Mouse (Mus musculus) forebrain, embryonic 16.5 days (tissue): ENCODE data around the gene Fam71f1. TPM values are rescaled to one million over a fixed set of nuclear protein-coding genes. Genes with fewer than 3 reads are reported as not detected.

ENCODE experiments used
- ATAC-seq: fragments of 200-750 bp; cut with Nextera tagmentation; 2 replicates; pipeline ENCODE4 v1.8.0; 2017; ENCODE audit warnings: mild to moderate bottlenecking, moderate library complexity
- H3K27ac ChIP-seq: fragments of 300-500 bp; sonication (generic); 2 replicates; pipeline ENCODE4 v1.5.1; 2014; ENCODE audit warnings: low read length, control low read depth
- H3K27me3 ChIP-seq: fragments of 300-500 bp; sonication (generic); replicated peaks from 2 replicates; pipeline ENCODE4 v1.6.1; 2014; ENCODE audit warnings: low read length; ENCODE audit not compliant: control insufficient read depth, insufficient read depth
- H3K36me3 ChIP-seq: fragments of 300-500 bp; sonication (generic); 2 replicates; pipeline ENCODE4 v1.6.1; 2014; ENCODE audit not compliant: control insufficient read depth, insufficient read depth
- H3K4me1 ChIP-seq: fragments of 300-500 bp; sonication (generic); replicated peaks from 2 replicates; pipeline ENCODE4 v1.6.1; 2014; ENCODE audit warnings: low read length; ENCODE audit not compliant: control insufficient read depth, insufficient read depth
- H3K4me2 ChIP-seq: fragments of 300-500 bp; sonication (generic); 2 replicates; pipeline ENCODE4 v1.6.1; 2014; ENCODE audit warnings: mild to moderate bottlenecking, low read length, control low read depth
- H3K4me3 ChIP-seq: fragments of 300-500 bp; sonication (generic); replicated peaks from 2 replicates; pipeline ENCODE4 v1.5.1; 2014; ENCODE audit warnings: mild to moderate bottlenecking, low read length, control low read depth
- H3K9ac ChIP-seq: fragments of 300-500 bp; sonication (generic); replicated peaks from 2 replicates; pipeline ENCODE4 v1.6.1; 2014; ENCODE audit warnings: low read depth, low read length, control low read depth
- H3K9me3 ChIP-seq: fragments of 300-500 bp; sonication (generic); 2 replicates; pipeline ENCODE4 v1.6.1; 2016; ENCODE audit warnings: low read length; ENCODE audit not compliant: control insufficient read depth
- WGBS: fragments of 180-500 bp; shearing (Covaris S2); extraction: QIAGEN DNeasy Blood & Tissue Kit; methylation state at CpG from one replicate; pipeline ENCODE4 v1.1.7; 2014; 5-methylcytosine and 5-hydroxymethylcytosine counted together
- polyA plus RNA-seq: library from polyadenylated mRNA; unstranded; fragments of >200 nt; fragmentation: Nextera tagmentation; extraction: Ambion mirVana; gene quantifications from 2 replicates; pipeline ENCODE4 v1.2.1, GENCODE M21; 2015

The Fam71f1 gene
- polyA plus RNA-seq, 1 experiment from 2014 or later: not detected

DNA sequence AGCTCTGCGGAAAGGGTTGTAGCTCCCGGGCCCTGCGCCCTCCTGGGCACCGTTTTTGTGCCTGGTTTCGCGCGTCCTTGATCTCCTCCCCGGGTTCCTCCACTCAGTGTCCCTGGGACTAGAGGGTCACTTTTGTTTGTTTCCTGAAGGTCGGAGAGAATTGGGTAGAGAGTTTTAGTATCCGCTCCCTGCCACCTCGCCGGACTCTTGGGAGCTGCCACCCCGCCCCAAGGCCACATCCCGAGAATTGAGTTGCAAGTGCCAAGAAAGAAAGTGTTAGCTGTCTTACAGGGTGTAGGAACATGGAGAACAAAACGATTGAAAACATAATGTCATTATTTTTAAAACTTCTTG lies 29.4 kb downstream of the Fam71f1 start:
- Histone ChIP-seq H3K27me3 (0 out of 2 replicates have a peak, but pooled peaks cover under 1% of the 10 kb centered on the region), H3K4me1 (peaks cover 19% of the 10 kb centered on the region), H3K9me3 (no peaks in the 10 kb centered on the region), H3K27ac (peak overlapping the region; percentile 74), H3K36me3 (no peaks in the 10 kb centered on the region), H3K4me2 (peak overlapping the region; percentile 71), H3K4me3 (peak overlapping the region; percentile 92), H3K9ac (peak overlapping the region; percentile 86)
- no peak for ATAC-seq
- under 1% methylated on average over 15 of the region's 15 CpGs for WGBS

DNA sequence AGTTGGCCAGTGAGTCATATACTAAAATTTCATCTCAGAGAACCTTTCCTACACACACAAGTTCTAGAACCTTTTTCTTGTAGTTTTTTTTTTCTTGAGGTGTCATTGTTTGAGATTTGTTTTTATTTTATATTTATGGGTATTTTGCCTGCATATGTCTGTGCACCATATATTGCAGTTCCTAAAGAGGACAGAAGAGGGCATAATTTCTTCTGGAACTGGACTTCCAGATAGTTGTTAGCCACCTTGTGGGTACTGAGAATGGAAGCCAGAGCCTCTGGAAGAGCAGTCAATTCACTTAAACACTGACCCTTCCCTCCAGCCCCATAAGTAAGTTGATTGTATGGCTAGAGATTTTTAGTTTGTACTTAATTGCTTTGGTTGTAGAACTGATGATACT lies 32.7 kb downstream of the Fam71f1 start:
- no peaks in the 10 kb centered on the region for H3K36me3 ChIP-seq
- no peak overlapping the region for H3K9ac ChIP-seq
- no peak overlapping the region for H3K4me2 ChIP-seq
- peaks cover 19% of the 10 kb centered on the region for H3K4me1 ChIP-seq
- no peaks in the 10 kb centered on the region for H3K27me3 ChIP-seq
- H3K4me3 ChIP-seq: no peak overlapping the region
- no peaks in the 10 kb centered on the region for H3K9me3 ChIP-seq
- ATAC-seq: no peak
- no peak overlapping the region for H3K27ac ChIP-seq

DNA sequence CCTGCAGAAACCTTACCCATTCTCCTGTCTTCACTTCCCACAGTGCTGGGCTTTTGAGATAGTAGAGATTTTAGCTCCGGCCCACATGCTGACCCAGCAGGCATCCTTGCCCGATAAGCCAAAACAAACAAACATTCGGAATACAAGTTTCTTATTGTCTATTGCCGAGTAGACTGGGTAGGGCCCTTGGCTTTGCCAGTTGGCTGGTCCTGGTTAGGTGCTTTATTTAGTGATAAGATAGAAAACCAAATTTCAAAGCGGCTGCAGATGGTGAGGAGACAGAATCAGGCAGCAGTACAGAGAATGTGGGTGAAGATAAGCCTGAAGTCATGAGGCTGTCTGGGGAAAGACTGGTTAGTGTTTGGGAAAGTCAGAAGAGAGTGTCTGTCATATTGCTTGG lies 33.9 kb downstream of the Fam71f1 start:
- Histone ChIP-seq H3K9ac (no peak overlapping the region), H3K4me2 (no peak overlapping the region), H3K4me3 (no peak overlapping the region), H3K4me1 (peaks cover 14% of the 10 kb centered on the region), H3K27ac (no peak overlapping the region), H3K27me3 (no peaks in the 10 kb centered on the region), H3K9me3 (no peaks in the 10 kb centered on the region), H3K36me3 (peaks cover 6% of the 10 kb centered on the region)
- 61% methylated on average over 5 of the region's 5 CpGs for WGBS
- no peak for ATAC-seq

GRCm38 (mm10) chr6:29359386-29359785 lies 40.4 kb downstream of the Fam71f1 start:
- Histone ChIP-seq H3K4me2 (no peak overlapping the region), H3K36me3 (peaks cover 9% of the 10 kb centered on the region), H3K9me3 (no peaks in the 10 kb centered on the region), H3K9ac (no peak overlapping the region), H3K27ac (no peak overlapping the region), H3K4me3 (no peak overlapping the region), H3K27me3 (no peaks in the 10 kb centered on the region), H3K4me1 (peaks cover 12% of the 10 kb centered on the region)
- 81% methylated on average over 3 of the region's 3 CpGs for WGBS
- no peak for ATAC-seq

- no peak overlapping the region for H3K9ac ChIP-seq
- no peak for ATAC-seq
- H3K27ac ChIP-seq: no peak overlapping the region
- peaks cover 9% of the 10 kb centered on the region for H3K36me3 ChIP-seq
- H3K4me1 ChIP-seq: peaks cover 12% of the 10 kb centered on the region
- H3K4me2 ChIP-seq: no peak overlapping the region
- no peak overlapping the region for H3K4me3 ChIP-seq
- 86% methylated on average over 6 of the region's 6 CpGs for WGBS
- no peaks in the 10 kb centered on the region for H3K9me3 ChIP-seq
- no peaks in the 10 kb centered on the region for H3K27me3 ChIP-seq
Observed at GRCm38 (mm10) chr6:29360211-29360610, 41.3 kb downstream of the Fam71f1 start.

- Histone ChIP-seq H3K27ac (peak overlapping the region; percentile 72), H3K27me3 (no peaks in the 10 kb centered on the region), H3K36me3 (peaks cover 7% of the 10 kb centered on the region), H3K4me3 (no peak overlapping the region), H3K9ac (0 out of 2 replicates have a peak overlapping the region, but pooled peaks have one; percentile 5), H3K9me3 (no peaks in the 10 kb centered on the region), H3K4me1 (peaks cover 12% of the 10 kb centered on the region), H3K4me2 (peak overlapping the region; percentile 5; the same call in 1 of the 2 replicates)
- 9% methylated on average over 7 of the region's 7 CpGs for WGBS
- ATAC-seq: peak; percentile 89
Observed at GRCm38 (mm10) chr6:29362246-29363128, 43.5 kb downstream of the Fam71f1 start.

DNA sequence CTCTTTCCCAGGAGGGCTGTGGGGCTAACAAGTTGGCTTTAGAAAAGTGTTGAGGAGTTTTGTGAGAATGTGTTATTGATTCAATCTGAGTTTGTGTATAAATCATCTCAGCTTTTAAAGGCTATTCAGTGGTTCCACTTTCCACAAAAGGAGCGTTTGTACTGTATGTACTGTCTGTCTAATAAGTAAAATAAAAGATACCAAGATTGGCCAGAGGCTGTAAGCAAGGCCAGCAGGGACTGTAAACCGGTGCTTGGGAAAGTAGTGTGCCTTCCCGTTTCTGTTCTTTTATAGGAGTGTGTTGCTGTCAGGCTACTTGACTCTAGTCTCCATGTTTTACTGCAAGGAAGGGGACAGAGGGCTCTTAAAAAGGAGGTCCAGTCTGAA lies 44.2 kb downstream of the Fam71f1 start:
- ATAC-seq: peak; percentile 77
- Histone ChIP-seq H3K4me3 (no peak overlapping the region), H3K9me3 (no peaks in the 10 kb centered on the region), H3K27me3 (no peaks in the 10 kb centered on the region), H3K36me3 (peaks cover 7% of the 10 kb centered on the region), H3K4me1 (peaks cover 12% of the 10 kb centered on the region), H3K9ac (0 out of 2 replicates have a peak overlapping the region, but pooled peaks have one; percentile 5), H3K27ac (peak overlapping the region; percentile 72), H3K4me2 (no peak overlapping the region)
- 27% methylated on average over 3 of the region's 3 CpGs for WGBS

GRCm38 (mm10) chr6:29365277-29365676 lies 46.3 kb downstream of the Fam71f1 start:
- H3K9ac ChIP-seq: no peak overlapping the region
- peaks cover 12% of the 10 kb centered on the region for H3K4me1 ChIP-seq
- no peaks in the 10 kb centered on the region for H3K9me3 ChIP-seq
- H3K4me2 ChIP-seq: no peak overlapping the region
- peaks cover 5% of the 10 kb centered on the region; the same call in 1 of the 2 replicates for H3K36me3 ChIP-seq
- ATAC-seq: no peak
- WGBS: 87% methylated on average over 1 of the region's 1 CpGs
- H3K27me3 ChIP-seq: no peaks in the 10 kb centered on the region
- no peak overlapping the region for H3K27ac ChIP-seq
- no peak overlapping the region for H3K4me3 ChIP-seq

GRCm38 (mm10) chr6:29377386-29377785 lies 58.4 kb downstream of the Fam71f1 start:
- no peaks in the 10 kb centered on the region for H3K9me3 ChIP-seq
- no peaks in the 10 kb centered on the region for H3K27me3 ChIP-seq
- no peak overlapping the region for H3K4me3 ChIP-seq
- H3K9ac ChIP-seq: no peak overlapping the region
- H3K27ac ChIP-seq: no peak overlapping the region
- H3K36me3 ChIP-seq: peaks cover 14% of the 10 kb centered on the region
- no peak for ATAC-seq
- no peak overlapping the region for H3K4me2 ChIP-seq
- no peaks in the 10 kb centered on the region for H3K4me1 ChIP-seq
- WGBS: 87% methylated on average over 4 of the region's 4 CpGs
